Mouse (Mus musculus) yolk sac, embryonic 10.5 days (tissue): ENCODE results near the gene Oxsm.

ENCODE experiments used
- DNase-seq: peaks from one replicate; pipeline ENCODE4 v3.0.0-alpha.2; 2017; ENCODE audit warnings: low spot score

Oxsm gene

DNA sequence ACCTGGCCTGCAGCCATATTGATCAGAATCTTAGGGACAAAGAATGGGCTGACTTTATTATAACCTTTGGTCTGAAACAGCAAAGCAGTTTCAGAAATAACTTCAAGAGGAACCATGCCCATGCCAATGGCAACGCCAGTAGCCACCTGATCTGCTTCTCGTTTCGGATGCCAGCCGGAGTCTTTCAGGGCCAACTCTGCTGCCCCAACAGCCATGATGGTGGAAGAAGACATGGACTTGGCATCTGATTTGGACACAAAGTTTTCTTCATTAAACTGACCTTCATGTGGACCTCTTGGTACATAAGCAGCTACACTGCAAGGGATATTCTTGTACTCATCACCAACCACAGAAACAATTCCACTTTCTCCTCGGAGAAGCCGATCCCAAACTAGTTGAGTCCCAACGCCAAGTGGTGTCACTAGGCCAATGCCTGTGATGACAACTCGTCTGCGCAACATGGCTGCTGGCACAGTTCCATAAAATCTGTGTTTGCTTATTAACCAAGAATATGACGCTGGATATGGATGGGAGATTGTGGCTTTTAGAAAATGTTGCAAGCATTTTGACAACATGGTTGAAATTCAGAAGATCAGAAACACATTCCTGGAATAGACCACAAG lies 7.3 kb downstream of the Oxsm start:
- DNase-seq: no peak

DNA sequence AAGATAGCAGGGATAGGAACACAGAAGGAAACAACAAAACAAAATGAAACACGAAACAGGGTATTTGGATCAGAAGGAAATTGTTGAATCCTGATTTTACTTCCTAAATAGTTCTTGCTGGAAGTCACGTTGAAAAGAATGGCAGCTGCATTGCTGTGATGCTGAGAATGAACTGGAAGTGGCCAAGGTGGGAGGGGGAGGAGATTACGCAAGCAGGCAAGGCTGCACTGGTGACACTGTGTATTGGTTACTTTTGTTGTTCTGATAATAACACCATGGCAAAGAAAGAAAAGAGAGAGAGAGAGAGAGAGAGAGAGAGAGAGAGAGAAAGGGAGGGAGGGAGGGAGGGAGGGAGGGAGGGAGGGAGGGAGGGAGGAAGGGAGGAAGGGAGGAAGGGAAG lies 13.1 kb downstream of the Oxsm start:
- DNase-seq: no peak

DNA sequence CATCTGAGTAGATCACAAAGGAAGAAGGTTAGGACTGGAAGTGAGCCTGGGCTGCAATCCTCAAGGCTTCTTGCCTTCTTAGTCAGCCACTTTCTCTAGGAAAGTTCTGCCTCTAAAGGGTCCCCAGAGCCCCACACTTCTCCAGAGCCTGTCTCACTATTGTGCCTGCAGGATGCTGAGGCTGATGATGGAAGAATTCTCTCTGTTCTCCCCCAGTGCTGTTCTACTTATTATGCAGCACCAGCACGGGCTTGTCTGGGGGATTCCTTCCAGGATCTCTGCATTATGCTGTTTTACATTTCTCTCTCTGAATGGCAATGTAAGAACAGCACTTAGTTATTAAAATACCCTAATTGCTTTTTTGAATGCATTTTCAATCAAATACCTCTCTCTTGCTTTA lies 16.1 kb downstream of the Oxsm start:
- no peak for DNase-seq

- no peak for DNase-seq
Observed at GRCm38 (mm10) chr14:16230581-16230980, 19.0 kb downstream of the Oxsm start.

- DNase-seq: no peak
Observed at GRCm38 (mm10) chr14:16229395-16229794, 20.2 kb downstream of the Oxsm start.

- no peak for DNase-seq
Observed at GRCm38 (mm10) chr14:16219015-16219414, 30.6 kb downstream of the Oxsm start.

DNA sequence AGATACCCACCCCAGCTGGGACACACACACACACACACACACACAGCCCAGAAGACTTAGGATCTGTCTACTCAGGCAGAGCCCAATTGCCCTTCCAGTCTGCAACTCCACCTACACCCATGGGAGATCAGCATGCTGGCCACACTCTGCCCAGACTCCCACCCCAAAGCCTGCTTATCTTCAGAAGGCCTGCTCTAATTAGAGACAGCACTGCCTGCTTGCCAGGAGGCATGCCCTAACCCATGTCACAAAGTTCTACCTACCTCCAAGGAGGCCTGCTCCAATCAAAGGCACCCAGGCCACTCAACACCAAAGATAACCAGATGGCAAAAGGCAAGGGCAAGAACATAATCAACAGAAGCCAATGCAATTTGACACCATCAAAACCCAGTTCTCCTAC lies 41.9 kb downstream of the Oxsm start:
- no peak for DNase-seq

DNA sequence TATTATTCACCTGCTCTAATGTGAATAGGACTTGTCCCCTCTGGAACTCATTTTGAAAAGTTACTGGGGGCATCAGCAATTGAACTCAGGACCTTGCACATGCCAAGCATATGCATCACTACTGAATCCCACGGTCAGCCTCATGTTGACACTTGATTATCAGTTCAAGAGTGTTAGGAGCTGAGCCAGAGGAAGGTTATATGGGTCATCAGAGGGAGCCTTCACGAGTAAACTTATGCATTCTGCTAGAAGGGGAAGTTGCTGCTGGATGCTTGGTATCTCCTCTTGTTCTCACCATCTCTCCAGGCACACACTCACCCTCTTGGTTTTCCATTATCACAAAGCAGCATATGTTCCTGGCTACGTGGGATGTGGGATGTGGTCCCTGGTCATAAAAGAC lies 47.9 kb downstream of the Oxsm start:
- DNase-seq: no peak

GRCm38 (mm10) chr14:16200969-16201638 lies 48.5 kb downstream of the Oxsm start:
- DNase-seq: no peak

DNA sequence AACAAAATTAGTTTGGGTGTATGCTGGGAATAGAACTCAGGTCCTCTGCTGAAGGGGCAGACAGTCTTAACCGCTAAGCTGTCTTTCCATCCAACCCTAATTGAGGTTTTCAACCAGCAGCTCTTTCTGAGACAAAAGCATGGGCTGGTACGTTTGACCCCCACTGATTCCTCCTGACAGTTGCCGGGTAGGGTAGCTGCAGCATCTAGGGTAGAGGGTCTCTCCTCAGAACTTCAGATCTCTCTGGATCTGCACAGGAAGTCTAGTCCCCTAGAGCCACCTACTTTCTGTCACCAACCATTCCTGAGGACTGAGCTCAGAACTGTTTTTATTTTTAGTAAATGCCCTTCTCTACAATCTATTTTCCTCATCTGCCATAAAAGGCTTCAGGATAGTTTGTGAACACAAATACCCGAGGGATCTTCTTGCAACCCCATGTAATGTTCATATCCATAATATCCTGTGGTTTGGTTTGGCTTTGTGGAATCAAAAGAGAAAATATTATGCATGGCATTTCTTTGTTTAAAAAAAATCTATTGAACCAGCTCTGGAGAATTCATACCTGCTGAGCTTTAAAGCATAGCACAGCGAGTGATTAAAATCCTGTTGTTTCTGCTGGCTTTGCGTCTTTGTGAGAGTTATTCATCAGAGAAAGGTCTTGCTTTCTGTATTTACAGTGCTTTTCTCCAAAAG lies 49.2 kb downstream of the Oxsm start:
- DNase-seq: no peak

DNA sequence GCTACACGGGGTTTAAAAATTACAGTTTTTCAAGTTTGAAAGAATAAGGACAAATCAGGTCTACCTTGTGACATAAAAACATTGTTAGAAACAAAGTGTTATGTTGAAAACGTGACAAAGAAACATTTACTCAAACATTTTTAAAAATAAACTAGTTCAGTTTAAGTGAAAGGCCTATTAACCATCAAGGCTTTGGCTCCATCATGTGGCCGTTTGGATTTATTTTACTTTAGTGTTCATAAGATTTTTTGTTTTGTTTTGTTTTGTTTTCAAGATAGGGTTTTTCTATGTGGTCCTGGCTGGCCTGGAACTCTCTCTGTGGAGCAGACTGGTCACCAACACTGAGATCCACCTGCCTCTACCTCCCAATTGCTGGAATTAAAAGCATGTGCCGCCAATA lies 53.1 kb downstream of the Oxsm start:
- DNase-seq: no peak

- DNase-seq: peak; percentile 12
Observed at GRCm38 (mm10) chr14:16195486-16195885, 54.1 kb downstream of the Oxsm start.

- no peak for DNase-seq
Observed at GRCm38 (mm10) chr14:16194125-16194524, 55.5 kb downstream of the Oxsm start.

GRCm38 (mm10) chr14:16189142-16189541 lies 60.5 kb downstream of the Oxsm start:
- peak; percentile 69 for DNase-seq
